Mouse (Mus musculus): ENCODE measurements around the gene Frmd4b. TPM values are rescaled to one million over a fixed set of nuclear protein-coding genes. Genes with fewer than 3 reads are reported as not detected.

Frmd4b gene
- 2.1 and 3.2 TPM in 2 replicates for total RNA-seq (2012; rRNA removed)

- in situ Hi-C loops (cut with MboI; ENCODE audit: low sequenced_read_pairs in 2 of 2, unreplicated experiment in 2 of 2) = no loop called here
- DNase-seq (ENCODE audit: low read depth, low spot score) = peak; percentile 54
- H3K9ac ChIP-seq (ENCODE audit: insufficient read depth, low read depth, low read length, poor library complexity, severe bottlenecking) = peak within 1 kb of the TSS; percentile 38
Measured at GRCm38 (mm10) chr6:97617266-97617743, at the start of gene Frmd4b. Gene Frmd4b (minus strand): TSS chr6:97617541.

GRCm38 (mm10) chr6:97666417-97666816 is 49.1 kb upstream of the Frmd4b start:
- no peak for DNase-seq (ENCODE audit: low read depth, low spot score)
- no peak overlapping the region for H3K9ac ChIP-seq (ENCODE audit: insufficient read depth, low read depth, low read length, poor library complexity, severe bottlenecking)
- no peaks in the 10 kb centered on the region for H3K36me3 ChIP-seq (ENCODE audit: control insufficient read depth, insufficient read depth, low read length, poor library complexity, severe bottlenecking)
- no peaks in the 10 kb centered on the region for H3K9me3 ChIP-seq (ENCODE audit: control insufficient read depth, insufficient read depth, low read depth, low read length)
- no peak overlapping the region for H3K4me3 ChIP-seq (ENCODE audit: insufficient read depth in 1 of 2, low read depth in 1 of 2, low read length in 2 of 2, poor library complexity in 1 of 2, severe bottlenecking in 1 of 2)
- in situ Hi-C loops (cut with MboI; ENCODE audit: low sequenced_read_pairs in 2 of 2, unreplicated experiment in 2 of 2) = no loop called here
- peaks cover 8 to 11% of the 10 kb centered on the region in 2 experiments; a peak in 3 of 4 replicates for H3K4me1 ChIP-seq (ENCODE audit: control insufficient read depth in 2 of 2, insufficient read depth in 2 of 2, low read length in 2 of 2, poor library complexity in 1 of 2)
- no peak overlapping the region for H3K27ac ChIP-seq (ENCODE audit: insufficient read depth, low read depth, low read length, poor library complexity, severe bottlenecking)
- TF ChIP-seq ZNF384 (IDR thresholded peaks at IDR 0.05; ENCODE audit: low read depth, low read length) (no peak), ZC3H11A (IDR thresholded peaks at IDR 0.05; ENCODE audit: borderline replicate concordance, low read depth, low read length) (no peak), HCFC1 (IDR thresholded peaks at IDR 0.05; ENCODE audit: borderline replicate concordance, insufficient read depth, low read length) (no peak), MAFK (IDR thresholded peaks at IDR 0.05; ENCODE audit: insufficient read depth, low read depth, low read length) (no peak), CHD2 (IDR thresholded peaks at IDR 0.05; ENCODE audit: low read depth, low read length) (no peak)

More at GRCm38 (mm10) chr6:97617266-97617743, at the start of gene Frmd4b:
- no peak for TF ChIP-seq ZC3H11A (IDR thresholded peaks at IDR 0.05; ENCODE audit: borderline replicate concordance, low read depth, low read length)
- no peak for TF ChIP-seq MAFK (IDR thresholded peaks at IDR 0.05; ENCODE audit: insufficient read depth, low read depth, low read length)
- no peak for TF ChIP-seq ZNF384 (IDR thresholded peaks at IDR 0.05; ENCODE audit: low read depth, low read length)
- Histone ChIP-seq H3K36me3 (ENCODE audit: control insufficient read depth, insufficient read depth, low read length, poor library complexity, severe bottlenecking) (no peaks in the 10 kb centered on the region), H3K27ac (ENCODE audit: insufficient read depth, low read depth, low read length, poor library complexity, severe bottlenecking) (no peak within 1 kb of the TSS), H3K4me3 (ENCODE audit: insufficient read depth in 1 of 2, low read depth in 1 of 2, low read length in 2 of 2, poor library complexity in 1 of 2, severe bottlenecking in 1 of 2) (peak within 1 kb of the TSS; percentile 74 to 84), H3K4me1 (ENCODE audit: control insufficient read depth in 2 of 2, insufficient read depth in 2 of 2, low read length in 2 of 2, poor library complexity in 1 of 2) (peaks cover 0 to 2% of the 10 kb centered on the region in 2 experiments; a peak in 1 of 4 replicates), H3K9me3 (ENCODE audit: control insufficient read depth, insufficient read depth, low read depth, low read length) (no peaks in the 10 kb centered on the region)

- H3K4me3 ChIP-seq (ENCODE audit: insufficient read depth in 1 of 2, low read depth in 1 of 2, low read length in 2 of 2, poor library complexity in 1 of 2, severe bottlenecking in 1 of 2) = peak overlapping the region in 1 of 2 experiments; percentile 37; a peak in 2 of 4 replicates
- TF ChIP-seq ZNF384 (IDR thresholded peaks at IDR 0.05; ENCODE audit: low read depth, low read length) (no peak), CHD2 (IDR thresholded peaks at IDR 0.05; ENCODE audit: low read depth, low read length) (no peak), ZC3H11A (IDR thresholded peaks at IDR 0.05; ENCODE audit: borderline replicate concordance, low read depth, low read length) (no peak), MAFK (IDR thresholded peaks at IDR 0.05; ENCODE audit: insufficient read depth, low read depth, low read length) (no peak), HCFC1 (IDR thresholded peaks at IDR 0.05; ENCODE audit: borderline replicate concordance, insufficient read depth, low read length) (no peak)
- no peak overlapping the region for H3K27ac ChIP-seq (ENCODE audit: insufficient read depth, low read depth, low read length, poor library complexity, severe bottlenecking)
- no peak overlapping the region for H3K9ac ChIP-seq (ENCODE audit: insufficient read depth, low read depth, low read length, poor library complexity, severe bottlenecking)
- H3K4me1 ChIP-seq (ENCODE audit: control insufficient read depth in 2 of 2, insufficient read depth in 2 of 2, low read length in 2 of 2, poor library complexity in 1 of 2) = peaks cover 0 to 4% of the 10 kb centered on the region in 2 experiments; a peak in 1 of 4 replicates
- in situ Hi-C loops (cut with MboI; ENCODE audit: low sequenced_read_pairs in 2 of 2, unreplicated experiment in 2 of 2) = no loop called here
- no peaks in the 10 kb centered on the region for H3K36me3 ChIP-seq (ENCODE audit: control insufficient read depth, insufficient read depth, low read length, poor library complexity, severe bottlenecking)
- H3K9me3 ChIP-seq (ENCODE audit: control insufficient read depth, insufficient read depth, low read depth, low read length) = 0 out of 2 replicates have a peak, but pooled peaks cover 5% of the 10 kb centered on the region
- DNase-seq (ENCODE audit: low read depth, low spot score) = peak; percentile 25
Measured at GRCm38 (mm10) chr6:97658921-97659320, 41.6 kb upstream of the Frmd4b start.

- in situ Hi-C loops (cut with MboI; ENCODE audit: low sequenced_read_pairs in 2 of 2, unreplicated experiment in 2 of 2) = no loop called here
- TF ChIP-seq ZC3H11A (IDR thresholded peaks at IDR 0.05; ENCODE audit: borderline replicate concordance, low read depth, low read length) = no peak
- TF ChIP-seq ZNF384 (IDR thresholded peaks at IDR 0.05; ENCODE audit: low read depth, low read length) = no peak
- no peak for TF ChIP-seq CHD2 (IDR thresholded peaks at IDR 0.05; ENCODE audit: low read depth, low read length)
- no peak for TF ChIP-seq MAFK (IDR thresholded peaks at IDR 0.05; ENCODE audit: insufficient read depth, low read depth, low read length)
- no peak for TF ChIP-seq HCFC1 (IDR thresholded peaks at IDR 0.05; ENCODE audit: borderline replicate concordance, insufficient read depth, low read length)
- DNase-seq (ENCODE audit: low read depth, low spot score) = no peak
Measured at GRCm38 (mm10) chr6:97655986-97656385, 38.6 kb upstream of the Frmd4b start.

More at GRCm38 (mm10) chr6:97655986-97656385, 38.6 kb upstream of the Frmd4b start:
- Histone ChIP-seq H3K4me3 (ENCODE audit: insufficient read depth in 1 of 2, low read depth in 1 of 2, low read length in 2 of 2, poor library complexity in 1 of 2, severe bottlenecking in 1 of 2) (no peak overlapping the region), H3K9ac (ENCODE audit: insufficient read depth, low read depth, low read length, poor library complexity, severe bottlenecking) (no peak overlapping the region), H3K9me3 (ENCODE audit: control insufficient read depth, insufficient read depth, low read depth, low read length) (0 out of 2 replicates have a peak, but pooled peaks cover 5% of the 10 kb centered on the region), H3K4me1 (ENCODE audit: control insufficient read depth in 2 of 2, insufficient read depth in 2 of 2, low read length in 2 of 2, poor library complexity in 1 of 2) (peaks cover 0 to 4% of the 10 kb centered on the region in 2 experiments; a peak in 1 of 4 replicates), H3K27ac (ENCODE audit: insufficient read depth, low read depth, low read length, poor library complexity, severe bottlenecking) (no peak overlapping the region), H3K36me3 (ENCODE audit: control insufficient read depth, insufficient read depth, low read length, poor library complexity, severe bottlenecking) (no peaks in the 10 kb centered on the region)
